Comparison of ENCODE assay signal across 31 mouse cellular contexts in genomic region chr11:53747985-53748384, GRCm38 (mm10). TPM values are rescaled to one million over a fixed set of nuclear protein-coding genes. Genes with fewer than 3 reads are reported as not detected.
DNase-seq lines count a peak whose midpoint lies in the region; ATAC-seq and TF ChIP-seq lines count a peak whose summit lies in the region.
"Had no signal": no experiment of that assay in that cellular context is flagged by ENCODE, and none has a peak within 500 bp of the region (broad histone marks: within the 10 kb centered on the region; RNA-seq: fewer than 3 reads in every experiment).

No protein-coding gene starts in this region.

- no peak for ATAC-seq in midbrain, embryonic 11.5 days (ENCODE audit: low FRiP score)
- no peak for ATAC-seq in midbrain, embryonic 16.5 days
- peak; percentile 72 for ATAC-seq in granulocyte monocyte progenitor cell, adult 5-6 weeks (replicated peaks; ENCODE audit: poor library complexity, severe bottlenecking)
- peak; percentile 43; the same call in 1 of the 2 replicates for ATAC-seq in neutrophil, adult 5-6 weeks (ENCODE audit: extremely low read depth, insufficient number of reproducible peaks, low FRiP score, poor library complexity, severe bottlenecking)
- ATAC-seq: forebrain, embryonic 15.5 days; hindbrain, embryonic 16.5 days had no signal

- DNase-seq in midbrain, embryonic 11.5 days (ENCODE audit: low spot score, missing footprints): peak; percentile 44
- DNase-seq in cerebellum, adult 11 months: no peak
- DNase-seq in layer of hippocampus, postnatal 14 days (ENCODE audit: low spot score in 2 of 2): no peak
- DNase-seq in retina, embryonic 14.5 days (ENCODE audit: low spot score): no peak
- DNase-seq in left cerebral cortex, adult 2 months (ENCODE audit: extremely low spot score in 1 of 2, low spot score in 2 of 2): no peak
- DNase-seq: adrenal gland, adult 2 months; adrenal gland, postnatal 14 days; cerebellum, adult 18-20 months; cerebellum, adult 9-10 months; cerebellum, postnatal 14 days; gastrocnemius, postnatal 25 days; heart, adult 2 months; heart, postnatal 36 days had no signal

- H3K4me1 ChIP-seq in midbrain, embryonic 11.5 days (ENCODE audit: control insufficient read depth, insufficient read depth, low read length): no peaks in the 10 kb centered on the region
- H3K4me1 ChIP-seq in midbrain, embryonic 16.5 days (ENCODE audit: control insufficient read depth, insufficient read depth, low read length): no peaks in the 10 kb centered on the region
- H3K4me1 ChIP-seq: embryonic facial prominence, embryonic 12.5 days; embryonic facial prominence, embryonic 15.5 days; forebrain, embryonic 15.5 days; heart, embryonic 10.5 days; heart, embryonic 13.5 days; hindbrain, embryonic 10.5 days; hindbrain, embryonic 13.5 days had no signal

- TF ChIP-seq CTCF in left cerebral cortex, adult 2 months (IDR thresholded peaks at IDR 0.05): no peak

- H3K27ac ChIP-seq in midbrain, embryonic 11.5 days (ENCODE audit: low read depth, low read length): no peak overlapping the region
- H3K27ac ChIP-seq in midbrain, embryonic 16.5 days (ENCODE audit: low read length): no peak overlapping the region
- H3K27ac ChIP-seq in left cerebral cortex, adult 2 months: no peak overlapping the region
- H3K27ac ChIP-seq: embryonic facial prominence, embryonic 12.5 days; embryonic facial prominence, embryonic 15.5 days; forebrain, embryonic 15.5 days; heart, adult 2 months; heart, embryonic 10.5 days; heart, embryonic 13.5 days; hindbrain, embryonic 10.5 days; hindbrain, embryonic 13.5 days had no signal

- no peak overlapping the region for H3K4me2 ChIP-seq in midbrain, embryonic 11.5 days
- H3K4me2 ChIP-seq in midbrain, embryonic 16.5 days (ENCODE audit: low read length): no peak overlapping the region
- H3K4me2 ChIP-seq: embryonic facial prominence, embryonic 12.5 days; embryonic facial prominence, embryonic 15.5 days; forebrain, embryonic 15.5 days; heart, embryonic 13.5 days; hindbrain, embryonic 13.5 days had no signal

- intact Hi-C loops in left cerebral cortex, adult 2 months (cut with DNase I): no loop called here

- no peaks in the 10 kb centered on the region for H3K36me3 ChIP-seq in midbrain, embryonic 11.5 days (ENCODE audit: control insufficient read depth, insufficient read depth, low read length)
- no peaks in the 10 kb centered on the region for H3K36me3 ChIP-seq in midbrain, embryonic 16.5 days (ENCODE audit: control insufficient read depth, insufficient read depth, low read length)
- H3K36me3 ChIP-seq: embryonic facial prominence, embryonic 12.5 days; embryonic facial prominence, embryonic 15.5 days; forebrain, embryonic 15.5 days; heart, embryonic 10.5 days; heart, embryonic 13.5 days; hindbrain, embryonic 10.5 days; hindbrain, embryonic 13.5 days had no signal

- no peak overlapping the region for H3K4me3 ChIP-seq in midbrain, embryonic 11.5 days (ENCODE audit: low read depth, low read length)
- H3K4me3 ChIP-seq in midbrain, embryonic 16.5 days (ENCODE audit: low read depth, low read length): no peak overlapping the region
- H3K4me3 ChIP-seq in left cerebral cortex, adult 2 months: no peak overlapping the region
- H3K4me3 ChIP-seq: embryonic facial prominence, embryonic 12.5 days; embryonic facial prominence, embryonic 15.5 days; forebrain, embryonic 15.5 days; heart, adult 2 months; heart, embryonic 10.5 days; heart, embryonic 13.5 days; hindbrain, embryonic 10.5 days; hindbrain, embryonic 13.5 days had no signal

- H3K27me3 ChIP-seq in midbrain, embryonic 11.5 days (ENCODE audit: control insufficient read depth, insufficient read depth, low read length): no peaks in the 10 kb centered on the region
- no peaks in the 10 kb centered on the region for H3K27me3 ChIP-seq in midbrain, embryonic 16.5 days (ENCODE audit: control insufficient read depth, insufficient read depth, low read depth, low read length)
- H3K27me3 ChIP-seq: embryonic facial prominence, embryonic 12.5 days; embryonic facial prominence, embryonic 15.5 days; heart, embryonic 13.5 days; hindbrain, embryonic 13.5 days had no signal

- WGBS in midbrain, embryonic 11.5 days: 95% methylated on average over 9 of the region's 9 CpGs
- WGBS in midbrain, embryonic 16.5 days: 95% methylated on average over 9 of the region's 9 CpGs

- H3K9ac ChIP-seq in midbrain, embryonic 11.5 days (ENCODE audit: low read length): no peak overlapping the region
- H3K9ac ChIP-seq in midbrain, embryonic 16.5 days (ENCODE audit: low read depth, low read length): no peak overlapping the region
- H3K9ac ChIP-seq: embryonic facial prominence, embryonic 12.5 days; embryonic facial prominence, embryonic 15.5 days; forebrain, embryonic 15.5 days; heart, embryonic 13.5 days; hindbrain, embryonic 13.5 days had no signal

- H3K9me3 ChIP-seq in midbrain, embryonic 11.5 days (ENCODE audit: control insufficient read depth, low read length): no peaks in the 10 kb centered on the region
- no peaks in the 10 kb centered on the region for H3K9me3 ChIP-seq in midbrain, embryonic 16.5 days (replicated peaks; ENCODE audit: control insufficient read depth, low read length, poor library complexity, severe bottlenecking)
- H3K9me3 ChIP-seq: embryonic facial prominence, embryonic 12.5 days; embryonic facial prominence, embryonic 15.5 days; forebrain, embryonic 15.5 days; heart, embryonic 13.5 days; hindbrain, embryonic 10.5 days; hindbrain, embryonic 13.5 days had no signal

RNA-seq across cellular contexts. Expression of gene Irf1, which starts 21.8 kb away (rescaled TPM):
- polyA plus RNA-seq in midbrain, embryonic 11.5 days (2014; fragmentation: Nextera tagmentation; extraction: Ambion mirVana): 2.8 and 3.7 TPM in 2 replicates
- polyA plus RNA-seq in midbrain, embryonic 16.5 days (2015; fragmentation: Nextera tagmentation; extraction: Ambion mirVana): 2.0 and 2.2 TPM in 2 replicates
- total RNA-seq in granulocyte monocyte progenitor cell, adult 5-6 weeks (2014; fragmentation: Nextera tagmentation): 37.5 and 41.7 TPM in 2 replicates
- total RNA-seq in granulocyte monocyte progenitor cell, adult 5-6 weeks (2017): 41.3 and 55.9 TPM in 2 replicates
- total RNA-seq in neutrophil, adult 5-6 weeks (2017): 358 and 383 TPM in 2 replicates
- 1 to 10 TPM; 4.9 to 7.7 TPM for total RNA-seq in layer of hippocampus, postnatal 14 days (2021)
- 1 to 10 TPM; 6.6 to 8.2 TPM for total RNA-seq in left cerebral cortex, adult 2 months (2021)

RNA-seq across cellular contexts. Expression of gene Gm17334, which starts 25.0 kb away (rescaled TPM):
- polyA plus RNA-seq in midbrain, embryonic 11.5 days (2014; fragmentation: Nextera tagmentation; extraction: Ambion mirVana): not detected in 2 replicates
- polyA plus RNA-seq in midbrain, embryonic 16.5 days (2015; fragmentation: Nextera tagmentation; extraction: Ambion mirVana): not detected in 2 replicates
- total RNA-seq in granulocyte monocyte progenitor cell, adult 5-6 weeks (2014; fragmentation: Nextera tagmentation): 2.5 and 4.8 TPM in 2 replicates
- not detected in 2 replicates for total RNA-seq in granulocyte monocyte progenitor cell, adult 5-6 weeks (2017)
- 1.2 TPM in 1 of 2 replicates, not detected in the other for total RNA-seq in neutrophil, adult 5-6 weeks (2017)
- total RNA-seq in layer of hippocampus, postnatal 14 days (2021): under 1 TPM in 1 of 2 experiments, not detected in 1; 0.62 TPM
- total RNA-seq in left cerebral cortex, adult 2 months (2021): 1 to 10 TPM in 1 of 2 experiments, under 1 TPM in 1; 0.52 to 1.1 TPM
- total RNA-seq: gastrocnemius, postnatal 25 days; MEL had no signal
- polyA plus RNA-seq: brain, embryonic 14.5 days; embryonic facial prominence, embryonic 12.5 days; forebrain, embryonic 11.5 days; forebrain, embryonic 15.5 days; heart, embryonic 10.5 days; hindbrain, embryonic 10.5 days; hindbrain, embryonic 13.5 days; hindbrain, embryonic 16.5 days had no signal

RNA-seq across cellular contexts. Expression of gene Il5, which starts 27.4 kb away (rescaled TPM):
- not detected in 2 replicates for polyA plus RNA-seq in midbrain, embryonic 11.5 days (2014; fragmentation: Nextera tagmentation; extraction: Ambion mirVana)
- polyA plus RNA-seq in midbrain, embryonic 16.5 days (2015; fragmentation: Nextera tagmentation; extraction: Ambion mirVana): not detected in 2 replicates
- total RNA-seq in granulocyte monocyte progenitor cell, adult 5-6 weeks (2014; fragmentation: Nextera tagmentation): not detected in 2 replicates
- not detected in 2 replicates for total RNA-seq in granulocyte monocyte progenitor cell, adult 5-6 weeks (2017)
- total RNA-seq in neutrophil, adult 5-6 weeks (2017): not detected in 2 replicates
- not detected for total RNA-seq in layer of hippocampus, postnatal 14 days (2021)
- total RNA-seq in left cerebral cortex, adult 2 months (2021): not detected
- total RNA-seq: adrenal gland, adult 2 months; adrenal gland, postnatal 14 days; adrenal gland, postnatal 4 days; gastrocnemius, adult 8-10 months; gastrocnemius, postnatal 25 days; heart, adult 2 months; heart, postnatal 36 days; MEL had no signal
- polyA plus RNA-seq: brain, embryonic 14.5 days; embryonic facial prominence, embryonic 12.5 days; embryonic facial prominence, embryonic 15.5 days; forebrain, embryonic 11.5 days; forebrain, embryonic 15.5 days; gonadal fat pad, adult 2 months; heart, embryonic 10.5 days; heart, embryonic 13.5 days; heart, embryonic 16.5 days; hindbrain, embryonic 10.5 days; hindbrain, embryonic 13.5 days; hindbrain, embryonic 16.5 days had no signal

RNA-seq across cellular contexts. Expression of gene Rad50, which starts 40.9 kb away (rescaled TPM):
- 20.7 and 21.7 TPM in 2 replicates for polyA plus RNA-seq in midbrain, embryonic 11.5 days (2014; fragmentation: Nextera tagmentation; extraction: Ambion mirVana)
- 11.0 and 11.7 TPM in 2 replicates for polyA plus RNA-seq in midbrain, embryonic 16.5 days (2015; fragmentation: Nextera tagmentation; extraction: Ambion mirVana)
- 58.0 and 59.9 TPM in 2 replicates for total RNA-seq in granulocyte monocyte progenitor cell, adult 5-6 weeks (2014; fragmentation: Nextera tagmentation)
- total RNA-seq in granulocyte monocyte progenitor cell, adult 5-6 weeks (2017): 67.4 and 85.2 TPM in 2 replicates
- total RNA-seq in neutrophil, adult 5-6 weeks (2017): 36.7 and 43.1 TPM in 2 replicates
- 10 to 100 TPM in 1 of 2 experiments, 1 to 10 TPM in 1; 9.0 to 10.5 TPM for total RNA-seq in layer of hippocampus, postnatal 14 days (2021)
- total RNA-seq in left cerebral cortex, adult 2 months (2021): 10 to 100 TPM; 10.9 to 12.0 TPM

Comparison
In these comparisons a context has a peak if more than half of its experiments do, and no peak if none do; other contexts are left out.
1. ATAC-seq: peak in granulocyte monocyte progenitor cell, adult 5-6 weeks (single experiment) and neutrophil, adult 5-6 weeks (single experiment); none in midbrain, embryonic 11.5 days (single experiment) and midbrain, embryonic 16.5 days (single experiment).
2. RNA of gene Irf1, which starts 21.8 kb away (total RNA-seq): 358 to 383 TPM in neutrophil, adult 5-6 weeks and 37.5 to 55.9 TPM in granulocyte monocyte progenitor cell, adult 5-6 weeks; 6.6 to 8.2 TPM in left cerebral cortex, adult 2 months and 4.9 to 7.7 TPM in layer of hippocampus, postnatal 14 days; every median in the first group is over 4 times any median in the second.